Mouse (Mus musculus) urinary bladder, postnatal 14 days (tissue): ENCODE data around the gene Rps15.
A peak's percentile ranks its signal among the peaks of the same experiment; 100 is the strongest.

Experiments used
- DNase-seq: peaks from one replicate; pipeline ENCODE4 v3.0.0; 2021; ENCODE audit warnings: low spot score

The Rps15 gene

DNA sequence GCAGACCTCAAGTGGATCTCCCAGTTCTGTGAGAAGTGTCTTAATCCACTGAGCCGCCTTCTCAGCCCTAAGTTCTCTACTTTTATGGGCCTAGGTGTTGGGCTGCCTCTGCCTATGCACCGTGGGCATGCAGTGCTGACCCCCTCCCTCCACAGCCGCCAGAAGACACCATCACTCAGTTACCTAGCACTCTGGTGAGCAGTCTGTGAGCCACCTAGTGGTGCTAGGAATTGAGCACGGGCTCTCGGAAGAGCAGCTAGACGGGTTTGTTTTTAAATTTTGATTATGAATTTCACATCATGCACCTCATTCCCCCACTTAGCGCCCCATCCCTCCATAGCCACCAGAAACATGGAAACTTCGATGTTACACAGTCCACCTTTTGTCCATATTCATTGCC lies 3.6 kb upstream of the Rps15 start:
- DNase-seq, result no peak

DNA sequence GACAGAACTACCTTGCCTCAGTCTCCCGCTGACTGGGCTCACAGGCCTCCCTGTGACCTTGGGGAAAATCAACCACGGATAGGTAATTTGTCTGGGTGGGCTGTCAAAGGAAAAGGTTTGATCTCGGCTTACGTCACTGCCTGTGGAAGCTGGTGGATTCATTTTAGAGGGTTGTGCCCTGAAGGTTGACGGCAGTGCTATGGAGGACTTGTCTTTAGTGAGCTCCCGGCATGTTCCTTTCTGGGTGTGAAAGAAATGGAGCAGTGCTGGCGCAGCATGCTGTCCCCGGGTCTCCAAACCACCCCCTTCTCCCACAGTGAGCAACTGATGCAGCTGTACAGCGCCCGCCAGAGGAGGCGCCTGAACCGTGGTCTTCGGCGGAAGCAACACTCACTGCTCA lies 1.1 kb downstream of the Rps15 start:
- no peak for DNase-seq

DNA sequence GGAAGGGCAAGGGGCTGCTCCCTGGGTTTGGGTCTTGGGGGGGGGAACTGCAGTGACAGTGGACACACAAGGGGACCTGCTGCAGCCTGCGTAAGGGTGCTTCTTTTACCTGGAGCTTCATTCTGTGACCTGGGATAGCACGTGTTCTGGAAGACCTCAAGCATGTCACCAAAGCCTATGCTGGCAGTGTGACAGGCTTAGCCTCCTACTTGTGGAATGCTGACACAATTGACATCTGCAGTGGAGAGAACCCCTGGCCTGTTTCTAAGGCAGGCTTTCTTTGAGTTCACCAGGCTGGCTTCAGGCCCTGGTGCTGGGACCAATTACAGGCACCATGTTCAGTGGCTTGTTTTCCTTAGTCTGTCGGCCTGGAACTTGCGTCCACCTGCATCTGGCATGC lies 2.1 kb downstream of the Rps15 start:
- DNase-seq, result no peak

DNA sequence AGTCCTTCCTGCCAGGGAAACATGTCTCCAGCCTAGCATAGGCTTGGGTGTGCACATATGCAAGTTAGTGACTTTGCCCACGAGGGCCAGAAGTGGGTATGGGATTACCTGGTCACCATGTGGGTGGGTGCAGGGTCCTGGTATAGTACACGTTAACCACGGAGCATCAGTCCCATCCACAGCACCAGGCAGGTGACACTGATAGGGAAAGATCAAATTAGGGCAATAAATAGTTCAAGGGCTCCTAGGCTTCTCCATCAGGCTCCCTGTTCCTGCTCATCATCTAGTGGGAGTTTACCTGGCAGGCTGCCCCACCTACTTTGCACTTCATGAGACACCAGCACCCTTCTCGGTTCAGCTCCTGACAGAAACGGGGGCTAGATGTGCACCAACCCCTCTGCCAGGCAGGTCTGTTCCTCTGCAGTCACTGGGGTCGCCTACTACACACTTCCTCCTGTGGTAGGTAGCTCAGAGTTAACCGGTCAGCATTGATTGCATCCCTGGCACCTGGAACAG lies 2.6 kb downstream of the Rps15 start:
- DNase-seq, result no peak

DNA sequence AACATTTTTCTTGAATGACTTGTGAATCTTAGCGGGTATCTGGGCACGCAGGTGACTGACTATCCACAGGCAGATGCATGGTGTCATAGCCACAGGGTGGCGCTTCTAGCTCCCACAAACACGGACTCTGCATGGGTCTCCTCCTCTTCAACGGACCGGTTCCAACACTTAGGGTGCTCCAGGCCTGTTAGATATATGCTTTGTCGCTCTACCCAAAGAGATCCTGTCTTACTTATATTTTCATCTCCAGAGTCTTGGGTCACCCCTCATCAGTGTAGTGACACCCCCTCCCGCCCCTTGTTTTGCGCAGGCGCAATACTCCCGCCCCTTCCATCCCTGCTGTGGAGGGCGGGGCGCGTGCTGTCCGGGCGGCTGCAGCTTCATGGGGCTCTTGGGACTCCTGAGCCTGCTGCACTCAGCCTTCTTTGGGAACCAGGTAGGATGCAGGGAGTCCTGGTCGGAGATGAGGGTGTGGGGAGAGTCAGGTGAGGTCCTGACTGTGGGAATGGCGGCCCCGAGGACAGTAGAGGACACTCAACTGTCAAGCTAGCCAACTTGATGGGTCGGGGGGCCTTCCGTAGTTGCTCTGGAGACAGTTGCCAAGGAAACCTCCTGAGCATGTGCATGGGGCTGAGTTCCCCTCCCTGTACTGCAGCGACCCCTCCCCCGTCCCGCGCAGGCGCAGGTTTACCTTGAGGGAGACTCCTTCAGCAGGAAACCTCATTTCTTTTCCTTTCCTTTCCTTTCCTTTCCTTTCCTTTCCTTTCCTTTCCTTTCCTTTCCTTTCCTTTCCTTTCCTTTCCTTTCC lies 3.6 kb downstream of the Rps15 start, which contains the start of gene Apc2:
Apc2 (plus strand) TSS at position 360 of the 808 bp plus-strand sequence.
- peak; percentile 67 for DNase-seq

DNA sequence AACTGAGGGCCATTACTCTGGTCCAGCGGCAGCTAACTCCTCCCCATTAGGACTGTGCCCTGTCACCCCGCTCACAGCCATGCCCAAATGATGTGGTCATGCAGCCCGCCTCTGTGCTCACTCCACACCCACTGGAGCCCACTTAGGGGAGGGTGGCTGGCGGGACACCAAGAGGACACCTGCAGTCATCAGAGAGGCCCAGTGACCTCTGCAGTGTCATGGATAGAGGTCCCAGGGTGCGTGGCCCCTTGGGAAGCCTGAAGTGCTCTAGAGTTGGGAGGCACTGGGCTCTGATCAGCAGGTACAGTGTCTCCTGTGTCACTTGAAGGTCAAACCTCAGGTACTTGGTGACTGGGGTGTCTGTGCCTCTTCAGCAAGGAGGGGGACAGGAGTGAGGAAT lies 4.6 kb downstream of the Rps15 start:
- DNase-seq, result no peak

DNA sequence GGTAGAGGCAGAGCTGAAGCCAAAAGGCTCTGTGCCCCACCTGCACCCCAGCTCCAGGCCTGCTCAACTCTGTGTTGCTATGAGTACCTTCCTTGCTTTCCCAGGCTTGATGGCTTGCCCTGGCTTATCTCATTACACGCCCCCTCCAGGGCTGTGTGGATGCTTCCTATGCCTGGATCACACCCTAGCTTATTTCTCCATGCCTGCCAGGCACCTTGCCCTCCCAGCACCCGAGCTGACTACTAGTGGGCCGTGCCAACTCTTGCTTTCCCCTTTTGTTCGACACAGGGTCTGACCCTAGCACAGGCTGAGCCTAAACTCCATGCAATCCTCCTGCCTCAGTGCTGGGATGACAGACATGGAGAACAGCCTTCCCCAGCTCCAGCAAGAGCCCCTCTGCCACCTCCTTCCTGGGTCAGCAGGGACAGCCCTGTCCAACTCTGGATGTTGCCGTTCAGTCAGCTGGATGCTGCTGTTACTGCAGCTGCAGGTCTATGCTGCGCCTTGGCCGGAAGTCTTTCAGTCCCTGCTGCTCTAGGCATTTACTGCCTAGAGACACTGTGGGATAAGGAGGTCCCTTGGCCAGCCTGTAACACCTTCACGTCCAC lies 5.4 kb downstream of the Rps15 start:
- DNase-seq, result no peak

DNA sequence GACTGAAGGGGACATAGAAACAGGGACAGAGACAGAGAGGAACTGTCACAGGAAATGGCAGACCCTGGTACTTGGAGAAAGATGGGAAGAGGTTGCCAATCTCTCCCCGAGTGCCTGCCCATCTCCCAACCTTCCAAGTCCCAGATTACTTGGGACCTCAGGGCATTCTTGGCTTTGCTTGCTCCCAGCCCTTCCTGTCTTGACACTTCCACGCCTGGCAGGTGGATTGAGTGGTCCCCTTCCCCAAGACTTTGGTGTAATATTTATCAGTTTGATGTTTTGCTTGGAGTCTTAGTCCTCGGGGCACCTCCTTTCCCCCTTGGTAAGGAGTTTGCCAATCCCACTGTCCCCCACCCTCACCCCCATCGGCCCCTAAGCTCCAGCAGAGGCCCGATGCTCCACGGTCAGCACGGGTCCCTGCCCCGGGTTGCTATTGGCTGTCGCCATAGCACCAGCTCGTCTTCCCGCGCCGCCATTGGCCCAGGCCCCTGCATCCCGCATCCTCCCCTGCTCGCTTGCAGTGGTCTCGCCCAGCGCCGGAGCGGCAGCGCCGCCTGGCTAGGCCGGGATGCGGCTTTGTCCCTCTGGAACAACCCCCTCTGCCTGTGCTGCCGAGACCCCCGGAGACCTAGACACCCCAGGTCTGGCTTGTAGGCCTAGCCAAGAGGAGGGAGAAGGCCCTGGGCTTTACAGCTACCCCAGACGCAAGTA lies 6.5 kb downstream of the Rps15 start:
- DNase-seq, result no peak

DNA sequence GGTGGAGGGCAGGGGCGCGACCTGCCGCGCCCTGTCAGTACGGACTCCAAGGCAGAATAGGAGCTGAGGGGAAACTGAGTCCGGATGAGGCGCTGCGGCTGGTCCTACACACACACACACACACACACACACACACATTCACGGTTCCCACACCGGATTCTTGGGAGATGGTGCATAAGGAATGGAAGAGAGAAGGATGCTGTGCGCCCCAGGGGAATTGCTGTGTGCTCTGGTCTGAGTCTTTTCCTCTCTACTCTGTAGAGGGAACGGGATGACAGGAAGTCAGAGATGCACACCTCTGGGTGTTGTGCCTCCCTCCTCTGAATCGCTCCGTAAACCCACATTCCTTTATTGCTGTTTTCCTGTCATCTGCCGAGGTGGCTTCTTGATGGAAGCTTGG lies 7.0 kb downstream of the Rps15 start:
- DNase-seq, result no peak

DNA sequence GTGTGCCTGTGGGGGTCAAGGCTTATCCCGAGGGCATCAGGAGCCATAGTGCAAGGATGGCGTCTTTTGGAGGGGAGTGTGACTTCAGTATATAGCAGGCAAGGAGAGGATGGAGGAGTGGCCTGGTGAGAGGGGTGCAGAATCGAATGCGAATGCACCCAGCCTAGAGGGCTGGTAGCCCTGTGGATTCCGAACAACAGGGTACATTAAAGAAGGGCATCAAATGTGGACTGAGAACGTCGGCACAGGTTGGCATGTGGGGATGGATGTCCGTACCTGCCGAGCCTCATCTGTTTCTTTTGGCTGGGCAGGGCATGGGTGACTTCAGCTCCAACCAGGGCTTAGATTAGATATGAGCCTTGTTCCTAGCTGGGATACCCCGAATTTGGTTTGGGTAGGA lies 7.6 kb downstream of the Rps15 start:
- DNase-seq, result no peak

DNA sequence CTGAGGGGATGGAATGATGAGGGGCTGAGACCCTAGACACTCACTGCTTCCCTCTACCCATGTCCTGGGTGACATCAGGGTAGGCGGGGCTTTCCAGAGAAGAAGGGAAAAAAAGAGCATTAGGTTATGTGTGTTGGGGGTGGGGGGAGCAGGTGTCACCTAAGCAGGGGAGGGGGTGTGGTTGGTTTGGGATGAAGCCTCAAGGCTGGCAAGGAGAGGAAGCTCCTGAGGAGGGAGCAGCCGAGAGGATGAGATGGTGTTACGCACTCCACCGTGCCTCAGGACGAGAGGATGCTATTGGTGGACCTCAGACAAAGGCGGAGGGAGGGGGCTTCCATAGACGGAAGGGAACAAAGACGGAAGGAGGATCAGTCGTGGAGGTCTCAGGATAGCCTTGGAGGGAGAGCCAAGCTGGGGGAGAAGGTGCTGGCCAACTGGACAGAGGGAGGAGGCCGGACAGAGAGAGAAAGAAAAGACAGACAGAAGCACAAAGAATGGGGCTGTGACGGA lies 8.5 kb downstream of the Rps15 start:
- no peak for DNase-seq

DNA sequence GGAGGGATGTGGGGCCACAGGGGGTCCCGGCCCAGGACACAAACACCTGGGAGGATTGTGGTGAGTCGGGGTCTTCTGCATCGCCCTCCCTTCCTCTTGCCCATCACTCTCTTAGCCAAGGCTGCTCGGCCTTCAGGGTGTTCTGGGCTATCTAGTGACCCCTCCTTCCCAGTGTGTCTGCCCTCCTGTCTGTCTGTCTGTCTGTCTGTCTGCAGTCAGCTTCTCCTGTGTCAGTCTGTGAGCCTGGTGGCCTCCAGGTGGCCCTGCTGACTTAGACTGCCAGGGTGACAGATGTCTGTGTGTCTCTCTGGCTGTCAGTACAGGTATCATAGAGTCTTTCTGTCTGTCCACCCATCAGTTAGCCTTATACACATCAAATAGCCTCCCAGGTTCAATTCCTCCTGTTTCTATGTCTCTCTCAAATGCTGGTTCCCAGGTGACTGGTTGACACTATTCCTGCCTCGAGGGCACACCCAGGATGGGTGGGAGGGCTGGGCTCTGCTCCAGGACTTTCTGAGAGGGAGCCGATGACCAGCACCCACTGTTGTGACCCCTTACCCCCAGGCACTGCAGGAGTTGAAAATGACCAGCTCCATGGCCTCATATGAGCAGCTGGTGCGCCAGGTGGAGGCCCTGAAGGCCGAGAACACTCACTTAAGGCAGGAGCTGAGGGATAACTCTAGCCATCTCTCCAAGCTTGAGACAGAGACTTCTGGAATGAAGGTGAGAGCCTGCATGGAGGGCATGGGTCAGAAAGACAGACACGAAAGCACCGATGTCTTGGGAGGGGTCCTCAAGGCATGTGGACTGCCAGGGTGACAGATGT lies 9.2 kb downstream of the Rps15 start:
- no peak for DNase-seq

DNA sequence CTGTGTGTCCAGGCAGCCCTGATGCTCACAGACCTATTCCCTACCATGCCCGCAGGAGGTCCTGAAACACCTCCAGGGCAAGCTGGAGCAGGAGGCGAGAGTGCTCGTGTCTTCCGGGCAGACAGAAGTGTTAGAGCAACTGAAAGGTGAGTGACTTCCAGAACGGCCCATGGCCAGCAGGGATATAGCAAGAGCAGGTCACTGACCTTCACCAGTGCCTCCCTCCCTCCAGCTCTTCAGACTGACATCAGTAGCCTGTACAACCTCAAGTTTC lies 9.8 kb downstream of the Rps15 start:
- DNase-seq, result no peak

DNA sequence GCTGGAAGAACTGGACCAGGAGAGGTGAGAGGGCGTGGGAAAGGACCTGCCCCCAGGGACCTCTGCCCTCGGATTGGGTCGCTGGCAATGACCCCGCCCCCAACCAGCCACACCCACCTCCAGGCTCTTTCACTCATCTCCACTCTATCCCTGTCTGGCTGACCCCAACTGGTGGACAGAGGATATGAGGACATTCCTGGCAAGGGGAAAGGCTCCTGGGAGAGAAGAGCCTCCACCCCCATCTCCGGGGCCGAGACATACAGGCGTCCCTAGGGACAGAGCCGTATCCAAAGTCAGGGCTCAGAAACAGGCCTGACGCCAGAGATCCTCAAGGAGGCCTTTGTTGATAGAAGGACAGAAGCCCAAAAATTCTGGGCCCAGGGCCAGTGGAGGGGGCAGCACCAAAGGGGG lies 10.2 kb downstream of the Rps15 start:
- peak; percentile 57 for DNase-seq

DNA sequence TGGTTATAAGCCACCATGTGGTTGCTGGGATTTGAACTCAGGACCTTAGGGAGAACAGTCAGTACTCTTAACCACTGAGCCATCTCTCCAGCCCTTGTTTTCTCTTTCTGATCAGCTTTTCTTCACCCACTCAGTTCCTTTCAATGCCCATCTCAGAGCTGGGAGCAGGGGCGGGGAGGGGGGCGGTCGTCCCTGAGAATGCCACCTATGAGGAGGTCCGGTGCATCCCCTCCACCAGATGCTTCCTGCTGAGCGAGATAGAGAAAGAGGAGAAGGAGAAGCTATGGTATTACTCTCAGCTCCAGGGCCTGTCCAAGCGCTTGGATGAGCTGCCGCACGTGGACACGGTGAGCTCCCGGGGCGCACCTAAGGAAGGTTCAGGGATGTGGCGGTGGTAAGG lies 12.2 kb downstream of the Rps15 start:
- DNase-seq, result no peak

DNA sequence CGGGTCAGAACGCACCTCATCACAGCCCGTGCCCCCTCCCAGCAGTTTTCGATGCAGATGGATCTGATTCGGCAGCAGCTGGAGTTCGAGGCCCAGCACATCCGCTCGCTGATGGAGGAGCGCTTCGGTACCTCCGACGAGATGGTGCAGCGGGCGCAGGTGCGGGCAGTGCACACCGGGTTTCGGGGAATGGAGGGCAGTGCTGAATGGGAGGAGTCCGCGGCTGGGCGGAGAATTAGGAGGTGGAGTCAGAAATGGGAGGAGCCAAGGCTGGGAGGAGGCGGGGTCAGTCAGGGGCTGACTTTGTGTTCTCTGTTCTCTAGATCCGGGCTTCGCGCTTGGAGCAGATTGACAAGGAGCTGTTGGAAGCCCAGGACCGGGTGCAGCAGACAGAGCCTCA lies 12.6 kb downstream of the Rps15 start:
- no peak for DNase-seq

DNA sequence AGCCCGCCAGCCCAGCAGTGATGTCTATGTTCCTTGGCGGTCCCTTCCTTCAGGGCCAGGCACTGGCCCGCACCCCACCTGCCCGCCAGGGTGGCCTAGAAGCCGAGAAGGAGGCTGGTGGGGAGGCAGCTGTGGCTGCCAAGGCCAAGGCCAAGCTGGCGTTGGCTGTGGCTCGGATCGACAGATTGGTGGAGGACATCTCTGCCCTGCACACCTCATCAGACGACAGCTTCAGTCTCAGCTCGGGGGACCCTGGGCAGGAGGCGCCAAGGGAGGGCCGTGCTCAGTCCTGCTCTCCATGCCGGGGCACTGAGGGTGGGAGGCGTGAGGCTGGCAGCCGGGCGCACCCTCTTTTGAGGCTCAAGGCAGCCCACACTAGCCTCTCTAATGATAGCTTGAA lies 19.3 kb downstream of the Rps15 start:
- DNase-seq, result no peak

DNA sequence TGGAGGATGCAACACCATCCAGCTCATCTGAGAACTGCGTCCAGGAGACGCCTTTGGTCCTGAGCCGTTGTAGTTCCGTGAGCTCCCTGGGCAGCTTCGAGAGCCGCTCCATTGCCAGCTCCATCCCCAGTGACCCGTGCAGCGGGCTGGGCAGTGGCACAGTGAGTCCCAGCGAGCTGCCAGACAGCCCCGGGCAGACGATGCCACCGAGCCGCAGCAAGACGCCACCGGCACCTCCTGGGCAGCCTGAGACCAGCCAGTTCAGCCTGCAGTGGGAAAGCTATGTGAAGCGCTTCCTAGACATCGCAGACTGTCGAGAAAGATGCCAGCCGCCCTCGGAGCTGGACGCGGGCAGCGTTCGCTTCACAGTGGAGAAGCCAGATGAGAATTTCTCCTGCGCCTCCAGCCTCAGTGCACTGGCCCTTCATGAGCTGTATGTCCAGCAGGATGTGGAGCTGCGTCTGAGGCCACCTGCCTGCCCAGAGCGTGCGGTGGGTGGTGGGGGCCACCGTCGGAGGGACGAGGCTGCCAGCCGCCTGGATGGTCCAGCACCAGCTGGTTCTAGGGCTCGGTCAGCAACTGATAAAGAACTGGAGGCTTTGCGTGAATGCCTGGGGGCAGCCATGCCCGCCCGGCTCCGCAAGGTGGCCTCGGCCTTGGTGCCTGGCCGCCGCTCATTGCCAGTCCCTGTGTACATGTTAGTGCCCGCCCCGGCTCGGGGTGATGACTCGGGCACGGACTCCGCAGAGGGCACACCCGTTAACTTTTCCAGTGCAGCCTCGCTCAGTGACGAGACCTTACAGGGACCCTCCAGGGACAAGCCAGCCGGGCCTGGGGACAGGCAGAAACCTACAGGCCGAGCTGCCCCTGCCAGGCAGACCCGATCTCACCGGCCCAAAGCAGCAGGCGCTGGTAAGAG lies 20.6 kb downstream of the Rps15 start:
- DNase-seq, result no peak

DNA sequence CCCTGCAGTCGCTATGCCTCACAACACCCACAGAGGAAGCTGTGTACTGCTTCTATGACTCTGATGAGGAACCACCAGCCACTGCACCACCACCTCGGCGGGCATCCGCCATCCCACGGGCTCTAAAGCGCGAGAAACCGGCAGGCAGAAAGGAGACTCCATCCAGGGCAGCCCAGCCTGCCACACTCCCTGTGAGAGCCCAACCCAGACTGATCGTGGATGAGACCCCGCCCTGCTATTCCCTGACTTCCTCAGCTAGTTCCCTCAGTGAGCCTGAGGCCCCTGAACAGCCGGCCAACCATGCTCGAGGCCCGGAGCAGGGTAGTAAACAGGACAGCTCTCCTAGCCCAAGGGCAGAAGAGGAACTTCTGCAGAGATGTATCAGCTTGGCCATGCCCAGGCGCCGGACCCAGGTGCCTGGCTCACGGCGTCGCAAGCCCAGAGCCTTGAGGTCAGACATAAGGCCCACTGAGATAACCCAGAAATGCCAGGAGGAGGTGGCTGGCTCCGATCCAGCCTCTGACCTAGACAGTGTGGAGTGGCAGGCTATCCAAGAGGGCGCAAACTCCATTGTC lies 21.5 kb downstream of the Rps15 start:
- no peak for DNase-seq

DNA sequence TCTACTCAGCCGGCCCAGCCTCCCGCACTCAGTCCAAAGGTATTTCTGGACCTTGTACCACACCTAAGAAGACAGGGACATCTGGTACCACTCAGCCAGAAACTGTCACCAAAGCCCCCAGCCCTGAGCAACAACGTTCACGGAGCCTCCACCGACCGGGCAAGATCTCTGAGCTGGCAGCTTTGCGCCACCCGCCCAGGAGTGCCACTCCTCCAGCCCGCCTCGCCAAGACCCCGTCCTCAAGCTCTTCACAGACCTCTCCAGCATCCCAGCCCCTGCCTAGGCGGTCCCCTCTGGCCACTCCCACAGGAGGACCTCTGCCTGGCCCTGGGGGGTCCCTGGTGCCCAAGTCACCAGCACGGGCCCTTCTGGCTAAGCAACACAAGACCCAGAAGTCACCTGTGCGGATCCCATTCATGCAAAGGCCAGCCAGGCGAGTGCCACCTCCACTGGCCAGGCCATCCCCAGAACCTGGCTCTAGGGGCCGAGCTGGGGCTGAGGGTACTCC lies 22.3 kb downstream of the Rps15 start:
- no peak for DNase-seq

DNA sequence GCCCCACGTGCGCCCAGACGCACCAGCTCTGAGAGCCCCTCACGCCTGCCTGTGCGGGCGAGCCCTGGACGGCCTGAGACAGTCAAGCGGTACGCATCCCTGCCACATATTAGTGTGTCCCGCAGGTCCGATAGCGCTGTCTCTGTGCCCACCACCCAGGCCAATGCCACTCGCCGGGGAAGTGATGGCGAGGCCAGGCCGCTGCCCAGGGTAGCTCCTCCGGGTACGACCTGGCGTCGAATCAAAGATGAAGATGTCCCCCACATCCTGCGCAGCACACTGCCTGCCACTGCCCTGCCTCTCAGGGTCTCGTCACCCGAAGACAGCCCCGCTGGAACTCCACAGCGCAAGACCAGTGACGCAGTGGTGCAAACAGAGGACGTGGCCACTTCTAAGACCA lies 23.1 kb downstream of the Rps15 start:
- no peak for DNase-seq
